Mouse (Mus musculus): ENCODE results near the gene Adarb2. TPM values are rescaled to one million over a fixed set of nuclear protein-coding genes. Genes with fewer than 3 reads are reported as not detected.

Adarb2 gene
- 0.09 and 0.10 TPM in 2 replicates for polyA plus RNA-seq (2015; fragmentation: Nextera tagmentation; extraction: Ambion mirVana)

GRCm38 (mm10) chr13:8202681-8203476, at the start of gene Adarb2:
TSS of gene Adarb2 (plus strand) at chr13:8202866.
- WGBS, result under 1% methylated on average over 26 of the region's 26 CpGs
- Histone ChIP-seq H3K9ac (no peak within 1 kb of the TSS), H3K4me2 (peak within 1 kb of the TSS; percentile 56), H3K36me3 (no peaks in the 10 kb centered on the region), H3K4me1 (replicated peaks) (0 out of 2 replicates have a peak, but pooled peaks cover 7% of the 10 kb centered on the region), H3K27ac (no peak within 1 kb of the TSS), H3K27me3 (peaks cover 39% of the 10 kb centered on the region), H3K9me3 (replicated peaks) (no peaks in the 10 kb centered on the region), H3K4me3 (peak within 1 kb of the TSS; percentile 27)
- ATAC-seq (replicated peaks; ENCODE audit: insufficient number of reproducible peaks, insufficient read depth, low FRiP score, low read depth), result no peak

DNA sequence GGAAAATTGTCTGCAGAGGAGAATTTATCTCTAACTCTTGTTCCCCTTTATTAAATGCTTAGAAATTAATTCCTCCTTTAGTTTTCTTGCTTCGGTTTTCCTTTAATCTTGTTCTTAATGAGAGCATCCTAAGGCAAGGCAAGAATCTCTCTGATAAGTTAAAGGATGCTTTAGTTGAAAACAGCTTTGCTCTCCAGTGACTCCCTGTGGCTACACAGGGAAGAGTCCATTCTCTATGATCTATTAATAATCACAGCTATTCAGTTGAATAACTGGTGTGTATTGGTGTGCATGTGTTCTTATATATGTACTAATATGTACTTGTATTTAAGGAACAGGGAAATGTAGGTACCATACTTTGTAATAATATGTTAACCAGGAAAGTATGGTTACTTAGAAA, 28.9 kb upstream of the Adarb2 start:
- 60% methylated on average over 1 of the region's 1 CpGs for WGBS
- no peak for ATAC-seq (replicated peaks; ENCODE audit: insufficient number of reproducible peaks, insufficient read depth, low FRiP score, low read depth)
- H3K27me3 ChIP-seq, result no peaks in the 10 kb centered on the region

DNA sequence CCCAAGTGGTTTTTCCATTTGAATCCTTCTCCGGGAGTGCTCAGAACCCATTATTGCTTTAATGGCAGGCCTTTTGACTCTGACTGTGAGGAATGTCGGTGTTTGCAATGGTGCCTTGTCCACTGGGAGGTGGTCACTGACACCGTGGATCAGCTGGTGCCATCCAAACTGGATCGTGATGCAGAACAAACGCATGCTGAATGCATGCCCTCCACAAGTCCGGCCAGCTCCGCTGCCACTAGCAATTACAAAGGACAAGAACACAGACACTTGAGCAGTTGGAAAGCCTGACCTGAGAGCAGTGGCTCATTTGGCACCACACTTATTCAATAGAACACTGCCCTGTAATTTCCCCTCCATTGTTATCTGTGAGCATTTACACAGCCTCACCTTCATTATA, 10.7 kb upstream of the Adarb2 start:
- Histone ChIP-seq H3K36me3 (no peaks in the 10 kb centered on the region), H3K27me3 (no peaks in the 10 kb centered on the region), H3K9me3 (replicated peaks) (no peaks in the 10 kb centered on the region), H3K4me3 (no peak overlapping the region), H3K27ac (no peak overlapping the region), H3K4me2 (no peak overlapping the region), H3K9ac (no peak overlapping the region), H3K4me1 (replicated peaks) (no peaks in the 10 kb centered on the region)
- no peak for ATAC-seq (replicated peaks; ENCODE audit: insufficient number of reproducible peaks, insufficient read depth, low FRiP score, low read depth)
- WGBS, result 70% methylated on average over 7 of the region's 7 CpGs

More for the DNA sequence above, 28.9 kb upstream of the Adarb2 start:
- H3K27ac ChIP-seq, result no peak overlapping the region
- no peaks in the 10 kb centered on the region for H3K4me1 ChIP-seq (replicated peaks)
- no peaks in the 10 kb centered on the region for H3K36me3 ChIP-seq
- no peak overlapping the region for H3K4me2 ChIP-seq
- no peaks in the 10 kb centered on the region for H3K9me3 ChIP-seq (replicated peaks)
- no peak overlapping the region for H3K9ac ChIP-seq
- H3K4me3 ChIP-seq, result no peak overlapping the region

GRCm38 (mm10) chr13:8199186-8199880, 3.3 kb upstream of the Adarb2 start:
- Histone ChIP-seq H3K4me3 (no peak overlapping the region), H3K27ac (no peak overlapping the region), H3K4me1 (replicated peaks) (0 out of 2 replicates have a peak, but pooled peaks cover 7% of the 10 kb centered on the region), H3K36me3 (no peaks in the 10 kb centered on the region), H3K9me3 (replicated peaks) (no peaks in the 10 kb centered on the region), H3K27me3 (peaks cover 24% of the 10 kb centered on the region), H3K9ac (no peak overlapping the region), H3K4me2 (no peak overlapping the region)
- WGBS, result 44% methylated on average over 3 of the region's 3 CpGs
- ATAC-seq (replicated peaks; ENCODE audit: insufficient number of reproducible peaks, insufficient read depth, low FRiP score, low read depth), result no peak

DNA sequence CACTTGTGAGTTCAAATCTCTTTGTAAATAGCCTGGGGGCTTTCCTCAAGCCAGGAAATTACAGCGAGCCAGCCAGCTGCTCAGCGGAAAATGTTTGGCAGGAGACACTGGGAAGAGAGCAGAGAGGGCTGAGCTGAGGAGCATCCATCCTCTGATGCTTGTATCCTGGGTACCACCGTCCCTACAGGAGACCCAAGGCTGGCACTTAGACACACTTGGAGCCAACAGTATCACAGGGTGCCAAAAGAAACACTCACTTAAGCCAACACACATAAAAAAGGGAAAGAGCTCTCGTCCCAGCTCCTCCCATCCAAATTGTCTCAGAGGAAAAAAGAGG, 779 bp downstream of the Adarb2 start:
- no peak overlapping the region for H3K9ac ChIP-seq
- peak overlapping the region; percentile 27 for H3K4me3 ChIP-seq
- H3K9me3 ChIP-seq (replicated peaks), result no peaks in the 10 kb centered on the region
- H3K36me3 ChIP-seq, result no peaks in the 10 kb centered on the region
- H3K4me2 ChIP-seq, result peak overlapping the region; percentile 56
- no peak for ATAC-seq (replicated peaks; ENCODE audit: insufficient number of reproducible peaks, insufficient read depth, low FRiP score, low read depth)
- H3K4me1 ChIP-seq (replicated peaks), result 0 out of 2 replicates have a peak, but pooled peaks cover 7% of the 10 kb centered on the region
- H3K27me3 ChIP-seq, result peaks cover 39% of the 10 kb centered on the region
- H3K27ac ChIP-seq, result no peak overlapping the region
- WGBS, result 7% methylated on average over 4 of the region's 4 CpGs

DNA sequence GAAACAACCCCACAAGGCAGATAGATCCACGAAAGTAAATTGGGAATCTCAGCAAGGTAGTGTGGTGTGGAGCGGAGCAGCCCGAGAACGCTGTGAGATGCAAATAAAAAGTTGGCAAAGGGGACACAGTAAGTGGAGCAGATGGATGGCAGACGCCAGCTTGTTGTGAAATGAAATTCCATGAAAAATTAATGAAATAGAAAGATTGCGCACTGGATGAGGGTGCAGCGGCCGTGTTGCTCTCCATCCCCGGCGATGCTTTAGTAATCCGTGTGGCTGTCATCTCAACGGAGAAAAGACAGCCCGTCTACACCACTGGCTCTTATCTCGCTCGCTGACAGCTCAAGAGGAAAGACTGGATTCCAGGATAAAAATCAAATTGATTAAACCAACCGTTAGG, 4.7 kb downstream of the Adarb2 start:
- 40% methylated on average over 16 of the region's 16 CpGs for WGBS
- H3K36me3 ChIP-seq, result no peaks in the 10 kb centered on the region
- H3K9ac ChIP-seq, result no peak overlapping the region
- no peak overlapping the region for H3K27ac ChIP-seq
- no peak overlapping the region for H3K4me2 ChIP-seq
- no peaks in the 10 kb centered on the region for H3K9me3 ChIP-seq (replicated peaks)
- ATAC-seq (replicated peaks; ENCODE audit: insufficient number of reproducible peaks, insufficient read depth, low FRiP score, low read depth), result no peak
- H3K27me3 ChIP-seq, result peaks cover 34% of the 10 kb centered on the region
- H3K4me1 ChIP-seq (replicated peaks), result 0 out of 2 replicates have a peak, but pooled peaks cover 7% of the 10 kb centered on the region
- H3K4me3 ChIP-seq, result no peak overlapping the region

DNA sequence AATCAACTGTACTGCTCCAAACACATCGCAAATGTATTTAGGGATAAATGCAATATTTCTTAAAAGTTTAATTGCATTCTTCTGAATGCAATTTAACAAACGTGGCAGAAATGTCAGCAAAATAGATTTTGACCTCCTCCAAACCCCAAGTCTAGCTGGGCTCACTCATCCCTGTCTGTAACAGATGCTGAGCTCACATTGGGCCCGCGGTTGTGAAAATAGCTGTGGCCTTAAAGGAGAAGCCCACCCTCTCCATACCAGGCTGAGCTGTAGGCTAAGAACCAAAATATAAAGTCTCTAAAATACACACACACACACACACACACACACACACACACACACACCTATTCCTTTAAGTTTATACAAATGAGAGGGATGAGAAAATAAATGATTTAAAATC, 8.1 kb downstream of the Adarb2 start:
- H3K9me3 ChIP-seq (replicated peaks), result no peaks in the 10 kb centered on the region
- no peak overlapping the region for H3K27ac ChIP-seq
- no peaks in the 10 kb centered on the region for H3K36me3 ChIP-seq
- ATAC-seq (replicated peaks; ENCODE audit: insufficient number of reproducible peaks, insufficient read depth, low FRiP score, low read depth), result no peak
- peaks cover 11% of the 10 kb centered on the region for H3K27me3 ChIP-seq
- H3K4me1 ChIP-seq (replicated peaks), result no peaks in the 10 kb centered on the region
- H3K4me2 ChIP-seq, result no peak overlapping the region
- 72% methylated on average over 4 of the region's 4 CpGs for WGBS
- no peak overlapping the region for H3K9ac ChIP-seq
- H3K4me3 ChIP-seq, result no peak overlapping the region

GRCm38 (mm10) chr13:8238871-8239270, 36.2 kb downstream of the Adarb2 start:
- Histone ChIP-seq H3K9me3 (replicated peaks) (no peaks in the 10 kb centered on the region), H3K36me3 (no peaks in the 10 kb centered on the region), H3K4me2 (no peak overlapping the region), H3K9ac (no peak overlapping the region), H3K27ac (no peak overlapping the region), H3K4me3 (no peak overlapping the region), H3K4me1 (replicated peaks) (no peaks in the 10 kb centered on the region), H3K27me3 (no peaks in the 10 kb centered on the region)
- WGBS, result 47% methylated on average over 1 of the region's 1 CpGs
- ATAC-seq (replicated peaks; ENCODE audit: insufficient number of reproducible peaks, insufficient read depth, low FRiP score, low read depth), result no peak

- Histone ChIP-seq H3K36me3 (no peaks in the 10 kb centered on the region), H3K27me3 (no peaks in the 10 kb centered on the region), H3K4me3 (no peak overlapping the region), H3K27ac (no peak overlapping the region), H3K9me3 (replicated peaks) (no peaks in the 10 kb centered on the region), H3K4me2 (no peak overlapping the region), H3K9ac (no peak overlapping the region), H3K4me1 (replicated peaks) (no peaks in the 10 kb centered on the region)
- no peak for ATAC-seq (replicated peaks; ENCODE audit: insufficient number of reproducible peaks, insufficient read depth, low FRiP score, low read depth)
- 60% methylated on average over 5 of the region's 5 CpGs for WGBS
These were observed 45.5 kb downstream of the Adarb2 start for GRCm38 (mm10) chr13:8248016-8248667.

DNA sequence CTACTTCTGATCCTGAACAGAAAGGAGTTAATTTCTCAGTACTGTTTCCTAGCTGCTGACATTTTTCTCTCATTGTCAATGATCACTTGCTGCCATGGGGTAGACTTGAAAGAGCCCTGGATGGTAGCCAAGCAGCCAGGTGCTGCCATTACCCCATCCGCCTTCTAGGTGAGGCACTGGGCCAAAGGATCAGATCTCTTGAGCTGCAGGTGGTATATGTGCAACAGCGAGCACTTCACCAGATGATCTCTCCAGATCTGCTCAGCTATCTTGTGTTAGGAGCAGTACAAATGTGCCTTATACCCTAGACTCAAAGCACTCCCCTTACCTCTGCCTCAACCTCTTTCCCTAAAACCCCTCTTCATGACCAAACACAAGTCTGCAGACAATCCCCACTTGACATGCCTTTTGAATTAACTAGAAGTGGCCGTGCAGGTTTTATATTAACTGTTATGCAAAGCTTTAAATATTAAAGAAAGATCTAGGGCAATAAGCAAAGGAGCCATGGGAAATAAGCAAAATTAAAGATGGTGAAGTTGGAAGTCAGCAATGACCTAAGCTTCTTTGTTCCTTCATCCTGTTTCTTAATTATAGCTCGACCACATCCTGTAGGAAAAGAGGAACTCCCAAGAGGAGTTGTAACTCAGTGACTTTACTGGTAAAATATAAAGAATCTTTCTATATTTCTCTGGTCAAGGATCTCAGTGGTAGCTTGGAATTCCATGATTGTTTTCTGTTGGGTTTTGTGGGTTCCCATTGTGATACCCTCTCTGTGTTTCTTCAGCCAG, 69.7 kb downstream of the Adarb2 start:
- Histone ChIP-seq H3K4me1 (replicated peaks) (no peaks in the 10 kb centered on the region), H3K27me3 (no peaks in the 10 kb centered on the region), H3K36me3 (no peaks in the 10 kb centered on the region), H3K4me3 (no peak overlapping the region), H3K4me2 (no peak overlapping the region), H3K9me3 (replicated peaks) (no peaks in the 10 kb centered on the region), H3K9ac (no peak overlapping the region), H3K27ac (no peak overlapping the region)
- no peak for ATAC-seq (replicated peaks; ENCODE audit: insufficient number of reproducible peaks, insufficient read depth, low FRiP score, low read depth)
- WGBS, result 67% methylated on average over 4 of the region's 4 CpGs

- Histone ChIP-seq H3K9ac (no peak overlapping the region), H3K4me1 (replicated peaks) (no peaks in the 10 kb centered on the region), H3K27ac (no peak overlapping the region), H3K4me3 (no peak overlapping the region), H3K36me3 (no peaks in the 10 kb centered on the region), H3K9me3 (replicated peaks) (no peaks in the 10 kb centered on the region), H3K4me2 (no peak overlapping the region), H3K27me3 (no peaks in the 10 kb centered on the region)
- no peak for ATAC-seq (replicated peaks; ENCODE audit: insufficient number of reproducible peaks, insufficient read depth, low FRiP score, low read depth)
- WGBS, result 75% methylated on average over 2 of the region's 2 CpGs
These were observed 80.5 kb downstream of the Adarb2 start for GRCm38 (mm10) chr13:8283116-8283515.
